Mouse (Mus musculus) c-Kit-positive CD71-positive TER-119-negative erythroid progenitor cells, embryonic 14.5 days (primary cell): ENCODE results near the gene Prap1.
"Not testable (repeated sequence)": the region's sequence is repeated elsewhere in the genome, so short reads cannot be mapped to it uniquely, and the experiment has no call there.

Experiments
- DNase-seq: peaks from one replicate; pipeline ENCODE4 v3.0.0-alpha.2; 2013; ENCODE audit warnings: low read depth

Prap1 gene

DNA sequence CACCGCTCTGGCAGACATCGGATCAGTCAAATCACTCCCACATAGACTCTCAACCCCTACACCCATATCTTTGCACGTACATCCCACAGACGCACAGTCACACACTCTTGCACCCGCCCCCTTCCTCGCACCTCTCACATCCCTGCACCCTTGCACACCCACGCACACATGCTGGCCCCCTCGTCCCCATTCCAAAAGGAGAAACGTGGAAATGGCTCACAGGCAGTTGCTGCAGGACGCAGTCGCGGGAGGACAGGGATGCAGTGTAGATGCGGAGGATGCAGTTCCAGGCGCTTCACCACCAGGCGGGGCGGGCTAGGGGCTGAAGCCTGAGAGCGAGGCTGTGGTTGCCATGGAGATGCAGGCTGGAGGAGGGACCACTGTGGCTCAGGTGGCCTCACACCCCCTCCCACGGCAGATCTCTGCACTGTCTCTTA, 10.9 kb upstream of the Prap1 start, which contains the start of gene Caly:
Caly (minus strand) TSS at position 307 of the 437 bp plus-strand sequence.
- DNase-seq = no peak

DNA sequence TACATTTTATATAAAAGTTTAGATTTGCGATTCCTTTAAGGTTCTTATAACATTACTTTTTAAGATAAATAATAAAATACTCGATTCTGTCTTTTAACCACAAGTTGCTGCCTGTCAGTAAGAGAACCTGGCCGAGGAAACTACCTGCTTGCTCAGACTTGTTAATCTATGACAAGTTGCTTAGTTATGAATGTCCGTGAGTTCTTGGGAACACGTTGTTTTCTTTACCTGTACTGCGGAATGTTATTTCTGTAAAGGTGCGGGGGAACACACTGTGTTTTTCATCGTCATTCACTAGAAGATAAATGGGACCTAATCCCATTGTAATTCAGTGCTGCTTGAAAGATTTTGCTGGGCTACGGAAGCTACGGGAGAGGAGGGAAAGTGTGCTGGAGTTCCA, 2.6 kb upstream of the Prap1 start:
- no peak for DNase-seq

- DNase-seq = no peak
Observed at GRCm38 (mm10) chr7:140094954-140095353, 1.8 kb downstream of the Prap1 start.

DNA sequence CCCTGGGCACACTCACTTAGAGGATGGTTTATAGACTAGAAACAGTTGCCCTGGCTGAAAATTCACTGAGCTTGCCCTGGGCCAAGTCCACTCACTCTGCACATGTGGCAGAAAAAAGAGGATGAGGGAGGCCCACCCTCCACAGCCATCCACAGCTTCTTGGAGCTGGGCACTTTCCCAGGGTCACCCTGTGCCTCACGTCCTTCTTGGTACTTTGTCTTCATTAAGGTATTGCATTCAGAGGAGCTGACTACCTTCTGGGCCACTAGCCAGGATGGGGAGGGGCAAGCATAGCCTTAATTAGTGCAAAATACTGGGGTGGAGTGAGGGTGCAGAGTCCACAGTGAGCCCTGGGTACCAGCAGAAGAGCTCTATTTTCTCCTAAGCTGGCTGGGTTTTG, 2.4 kb downstream of the Prap1 start:
- DNase-seq = no peak

- no peak for DNase-seq
Observed at GRCm38 (mm10) chr7:140096055-140096454, 2.9 kb downstream of the Prap1 start.

- DNase-seq = no peak
Observed at GRCm38 (mm10) chr7:140098466-140098865, 5.3 kb downstream of the Prap1 start.

GRCm38 (mm10) chr7:140101498-140101897, 8.3 kb downstream of the Prap1 start:
- DNase-seq = no peak

GRCm38 (mm10) chr7:140101993-140102860, 9.0 kb downstream of the Prap1 start, which contains the start of gene Fuom:
Gene Fuom (minus strand): TSS chr7:140102441.
- peak; percentile 83 for DNase-seq

DNA sequence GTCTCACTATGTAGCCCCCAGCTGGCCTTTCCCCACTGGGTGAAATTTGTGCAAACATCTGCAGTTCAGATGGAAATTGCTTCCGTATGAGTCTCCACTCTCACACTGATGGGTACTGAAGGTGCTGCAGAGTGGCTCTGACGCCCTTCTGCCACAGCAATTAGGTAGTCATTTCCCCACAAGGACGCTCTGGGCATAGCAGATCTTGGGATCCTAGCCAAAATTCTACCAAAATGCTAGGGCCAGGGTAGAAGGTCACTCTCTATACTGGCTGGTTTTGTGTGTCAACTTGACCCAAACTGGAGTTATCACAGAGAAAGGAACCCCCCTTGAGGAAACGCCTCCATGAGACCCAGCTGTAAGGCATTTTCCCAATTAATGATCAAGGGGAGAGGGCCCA, 10.8 kb downstream of the Prap1 start:
- no peak for DNase-seq

DNA sequence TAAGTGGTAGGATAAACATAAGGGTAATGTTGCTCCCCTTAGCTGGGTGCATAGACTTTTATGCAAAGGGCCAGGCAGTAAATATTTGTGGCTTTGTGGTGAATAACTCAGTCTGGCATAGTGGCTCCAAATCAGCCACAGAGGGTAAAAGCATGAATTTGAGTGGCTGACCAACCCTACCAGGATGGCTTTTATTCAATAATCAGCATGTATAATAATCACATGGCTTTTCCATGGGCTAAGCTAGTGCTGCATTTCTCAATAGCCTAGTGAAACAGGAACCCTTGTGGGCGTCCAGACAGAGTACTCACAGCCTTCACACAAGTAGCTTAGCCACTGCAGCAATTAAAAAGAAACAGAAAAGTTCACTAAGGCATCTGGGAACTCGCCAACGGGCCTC, 18.7 kb downstream of the Prap1 start:
- no peak for DNase-seq

- DNase-seq = no peak
Observed at GRCm38 (mm10) chr7:140115583-140116328, 22.6 kb downstream of the Prap1 start, which contains the start of gene Paox. Gene Paox (plus strand): TSS chr7:140115799.

- DNase-seq = peak; percentile 89
Observed at GRCm38 (mm10) chr7:140116329-140117054, 23.3 kb downstream of the Prap1 start, which contains the start of gene Echs1. Gene Echs1 (minus strand): TSS chr7:140116476.

GRCm38 (mm10) chr7:140120484-140120883, 27.3 kb downstream of the Prap1 start:
- DNase-seq = no peak

DNA sequence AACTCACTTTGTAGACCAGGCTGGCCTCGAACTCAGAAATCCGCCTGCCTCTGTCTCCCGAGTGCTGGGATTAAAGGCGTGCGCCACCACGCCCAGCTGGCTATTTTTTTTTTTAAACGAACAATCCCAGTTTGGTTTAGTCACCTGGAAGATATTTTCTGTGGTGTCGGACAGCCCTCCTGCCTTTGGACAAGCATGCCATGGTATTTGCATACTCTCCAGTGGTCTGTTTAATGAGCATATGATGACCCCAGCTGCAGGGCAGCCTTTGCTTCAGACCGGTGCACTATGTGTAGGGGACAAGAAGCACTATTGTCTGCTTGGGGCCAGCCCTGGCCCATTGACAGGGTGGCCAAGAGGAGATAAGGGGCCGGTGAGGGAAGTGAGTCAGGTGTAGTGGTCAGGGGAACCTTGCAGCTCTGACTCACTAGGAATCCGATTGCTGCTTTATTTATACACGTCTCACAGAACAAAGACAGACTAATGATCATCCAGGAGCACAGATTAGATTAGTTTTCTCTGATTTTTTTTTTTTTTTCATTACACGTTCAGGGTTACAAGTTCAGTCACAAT, 28.2 kb downstream of the Prap1 start:
- no peak for DNase-seq

- DNase-seq = no peak
Observed at GRCm38 (mm10) chr7:140122765-140123164, 29.6 kb downstream of the Prap1 start.

DNA sequence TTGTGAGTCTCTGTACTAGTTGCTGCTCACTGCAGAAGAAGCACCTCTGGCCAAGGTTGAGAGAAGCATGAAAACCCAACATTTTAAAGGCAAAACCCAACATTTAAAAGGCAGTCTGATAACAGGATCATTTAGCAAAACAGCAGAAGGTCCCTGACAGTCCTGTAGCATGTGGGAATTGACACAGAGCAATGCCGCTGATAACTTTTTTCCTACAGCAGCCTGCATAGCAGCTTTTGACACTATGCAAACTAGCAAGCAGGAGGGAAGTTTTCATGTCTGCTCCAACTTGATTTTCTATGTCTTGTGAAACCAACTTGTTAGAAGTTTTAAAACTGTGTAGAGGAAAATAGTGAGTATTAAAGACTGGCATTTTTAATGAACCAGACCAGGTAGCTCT, 31.2 kb downstream of the Prap1 start:
- DNase-seq = no peak

- peak; percentile 86 for DNase-seq
Observed at GRCm38 (mm10) chr7:140125278-140126021, 32.3 kb downstream of the Prap1 start.

GRCm38 (mm10) chr7:140126022-140126350, 32.8 kb downstream of the Prap1 start:
- no peak for DNase-seq

DNA sequence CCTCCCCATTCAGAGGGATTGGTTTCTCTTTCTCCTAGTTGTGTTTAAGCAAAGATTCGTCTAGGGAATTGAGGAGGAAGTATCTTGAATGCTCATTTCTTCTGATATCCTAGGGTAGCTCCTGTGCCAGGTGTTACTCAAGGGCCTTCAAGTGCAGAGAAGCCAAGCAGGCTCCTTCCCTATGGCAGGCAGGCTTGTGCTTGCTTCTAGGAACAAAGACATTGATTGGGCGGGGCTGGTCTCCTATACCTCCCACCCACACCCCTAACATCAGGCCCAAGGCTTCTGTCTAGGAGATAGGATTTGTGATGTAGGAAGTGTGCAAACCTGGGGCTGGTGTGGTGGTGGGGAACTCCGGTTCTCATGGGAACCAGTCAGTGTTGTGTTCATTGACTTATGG, 33.7 kb downstream of the Prap1 start:
- DNase-seq = no peak

GRCm38 (mm10) chr7:140127911-140128310, 34.7 kb downstream of the Prap1 start:
- no peak for DNase-seq

- not testable (repeated sequence) for DNase-seq
Observed at GRCm38 (mm10) chr7:140132184-140132583, 39.0 kb downstream of the Prap1 start.
